Mouse (Mus musculus) embryonic fibroblast, embryonic 13.5 days (primary cell): ENCODE data around the gene Acvr1.

Experiments
- CTCF ChIP-seq: IDR thresholded peaks from 2 replicates; pipeline ENCODE4 v1.5.1; 2011; ENCODE audit warnings: mild to moderate bottlenecking, control low read depth, low read length, moderate library complexity, borderline replicate concordance; ENCODE audit not compliant: insufficient read depth
- POLR2A ChIP-seq: IDR thresholded peaks from 2 replicates; pipeline ENCODE4 v1.6.1; 2011; ENCODE audit warnings: low read depth, mild to moderate bottlenecking, control low read depth, low read length, moderate library complexity

DNA sequence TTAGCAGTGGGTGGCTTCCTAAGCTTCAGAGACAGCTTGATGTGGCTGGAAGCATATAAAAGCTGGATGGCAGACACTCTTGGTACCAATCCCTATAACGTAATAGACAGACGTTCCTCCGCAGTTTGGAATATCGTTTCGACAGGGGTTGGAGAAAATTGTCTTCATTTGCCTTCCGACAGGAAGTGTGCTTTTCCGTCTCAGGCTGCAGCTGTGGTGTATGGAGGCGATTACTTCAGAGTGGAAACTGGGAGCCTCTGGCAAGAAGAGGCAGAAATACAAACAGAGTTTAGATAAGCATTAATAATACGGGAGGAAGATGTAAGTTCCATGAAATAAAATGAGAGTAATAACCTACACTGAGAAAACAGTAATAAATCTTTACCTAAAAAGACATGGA lies 28.4 kb upstream of the Acvr1 start:
- TF ChIP-seq CTCF (no peak), POLR2A (no peak)
